Mouse (Mus musculus) hindbrain, embryonic 15.5 days (tissue): ENCODE measurements around the gene H1fnt. TPM values are rescaled to one million over a fixed set of nuclear protein-coding genes. Genes with fewer than 3 reads are reported as not detected.

Experiments
- ATAC-seq: fragments of 200-750 bp; cut with Nextera tagmentation; 2 replicates; pipeline ENCODE4 v1.8.0; 2017; ENCODE audit warnings: low read depth, moderate number of reproducible peaks, moderate TSS enrichment; ENCODE audit not compliant: low FRiP score
- H3K27ac ChIP-seq: fragments of 300-500 bp; sonication (generic); replicated peaks from 2 replicates; pipeline ENCODE4 v1.5.1; 2015; ENCODE audit warnings: mild to moderate bottlenecking, inconsistent platforms
- H3K27me3 ChIP-seq: fragments of 300-500 bp; sonication (generic); 2 replicates; pipeline ENCODE4 v1.6.1; 2015; ENCODE audit warnings: control low read depth, inconsistent platforms
- H3K36me3 ChIP-seq: fragments of 300-500 bp; sonication (generic); 2 replicates; pipeline ENCODE4 v1.6.1; 2015; ENCODE audit warnings: control low read depth, inconsistent platforms
- H3K4me1 ChIP-seq: fragments of 300-500 bp; sonication (generic); replicated peaks from 2 replicates; pipeline ENCODE4 v1.6.1; 2015; ENCODE audit warnings: control low read depth, inconsistent platforms
- H3K4me2 ChIP-seq: fragments of 300-500 bp; sonication (generic); 2 replicates; pipeline ENCODE4 v1.6.1; 2015; ENCODE audit warnings: moderate library complexity, mild to moderate bottlenecking, inconsistent platforms
- H3K4me3 ChIP-seq: fragments of 300-500 bp; sonication (generic); 2 replicates; pipeline ENCODE4 v1.5.1; 2015; ENCODE audit warnings: mild to moderate bottlenecking, inconsistent platforms
- H3K9ac ChIP-seq: fragments of 300-500 bp; sonication (generic); 2 replicates; pipeline ENCODE4 v1.6.1; 2015; ENCODE audit warnings: inconsistent platforms
- H3K9me3 ChIP-seq: fragments of 300-500 bp; sonication (generic); 2 replicates; pipeline ENCODE4 v1.6.1; 2016; ENCODE audit warnings: control low read depth, inconsistent platforms
- WGBS: fragments of 180-500 bp; shearing (Covaris S2); methylation state at CpG from one replicate; pipeline ENCODE4 v1.1.7; 2015; 5-methylcytosine and 5-hydroxymethylcytosine counted together
- polyA plus RNA-seq: library from polyadenylated mRNA; unstranded; fragments of >200 nt; fragmentation: Nextera tagmentation; extraction: Ambion mirVana; gene quantifications from 2 replicates; pipeline ENCODE4 v1.2.1, GENCODE M21; 2015

H1fnt gene
- polyA plus RNA-seq, 1 experiment from 2014 or later: not detected

DNA sequence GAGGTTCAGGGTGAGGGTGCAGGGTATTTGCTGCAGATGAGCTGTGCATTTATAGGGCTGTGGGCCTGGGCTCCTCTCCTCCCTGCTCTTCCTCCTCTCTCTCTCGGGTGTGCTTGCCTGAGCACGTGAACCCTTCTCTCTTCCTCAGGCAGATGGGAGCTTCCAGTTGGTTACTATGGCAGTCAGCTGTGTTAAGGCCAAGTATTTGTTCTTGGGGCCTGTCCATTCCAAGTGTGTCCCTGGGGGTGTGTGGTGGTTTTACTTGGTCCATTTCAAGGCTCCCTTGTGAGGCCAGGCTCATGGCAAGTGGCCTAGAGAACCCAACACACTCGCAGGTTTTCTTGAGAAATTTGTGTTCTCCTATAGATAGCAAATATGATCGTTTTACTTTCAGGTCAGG is 36.2 kb downstream of the H1fnt start, which contains the start of the genes Gm44579 and Olfr287:
Gene Gm44579 (minus strand): TSS at position 101 of the 400 bp plus-strand sequence.
Gene Olfr287 (minus strand): TSS at position 180 of the 400 bp plus-strand sequence.
- no peak within 1 kb of the TSS for H3K9ac ChIP-seq
- H3K4me2 ChIP-seq: no peak within 1 kb of the TSS
- no peak within 1 kb of the TSS for H3K27ac ChIP-seq
- no peaks in the 10 kb centered on the region for H3K36me3 ChIP-seq
- 68% methylated on average over 4 of the region's 4 CpGs for WGBS
- H3K27me3 ChIP-seq: no peaks in the 10 kb centered on the region
- no peak within 1 kb of the TSS for H3K4me3 ChIP-seq
- H3K9me3 ChIP-seq: no peaks in the 10 kb centered on the region
- H3K4me1 ChIP-seq: no peaks in the 10 kb centered on the region
- no peak for ATAC-seq

DNA sequence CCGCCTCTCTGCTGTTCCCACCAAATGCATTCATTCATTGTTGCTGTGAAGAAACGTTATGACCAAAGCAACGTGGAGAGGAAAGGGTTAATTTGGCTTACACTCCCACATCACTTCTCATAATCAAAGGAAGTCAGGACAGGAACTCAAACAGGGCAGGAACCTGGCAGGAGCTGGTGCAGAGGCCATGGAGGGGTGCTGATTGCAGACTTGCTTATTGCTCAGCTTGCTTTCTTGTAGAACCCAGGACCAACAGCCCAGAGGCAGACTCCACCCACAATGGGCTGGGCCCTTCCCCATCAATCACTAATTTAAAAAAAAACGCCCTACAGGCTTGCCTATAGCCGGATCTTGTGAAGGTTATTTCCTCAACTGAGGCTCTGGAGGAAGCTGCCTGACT is 43.0 kb downstream of the H1fnt start:
- Histone ChIP-seq H3K4me1 (no peaks in the 10 kb centered on the region), H3K9me3 (no peaks in the 10 kb centered on the region), H3K9ac (no peak overlapping the region), H3K4me3 (no peak overlapping the region), H3K27me3 (no peaks in the 10 kb centered on the region), H3K27ac (no peak overlapping the region), H3K4me2 (no peak overlapping the region), H3K36me3 (no peaks in the 10 kb centered on the region)
- 69% methylated on average over 5 of the region's 5 CpGs for WGBS
- ATAC-seq: no peak

DNA sequence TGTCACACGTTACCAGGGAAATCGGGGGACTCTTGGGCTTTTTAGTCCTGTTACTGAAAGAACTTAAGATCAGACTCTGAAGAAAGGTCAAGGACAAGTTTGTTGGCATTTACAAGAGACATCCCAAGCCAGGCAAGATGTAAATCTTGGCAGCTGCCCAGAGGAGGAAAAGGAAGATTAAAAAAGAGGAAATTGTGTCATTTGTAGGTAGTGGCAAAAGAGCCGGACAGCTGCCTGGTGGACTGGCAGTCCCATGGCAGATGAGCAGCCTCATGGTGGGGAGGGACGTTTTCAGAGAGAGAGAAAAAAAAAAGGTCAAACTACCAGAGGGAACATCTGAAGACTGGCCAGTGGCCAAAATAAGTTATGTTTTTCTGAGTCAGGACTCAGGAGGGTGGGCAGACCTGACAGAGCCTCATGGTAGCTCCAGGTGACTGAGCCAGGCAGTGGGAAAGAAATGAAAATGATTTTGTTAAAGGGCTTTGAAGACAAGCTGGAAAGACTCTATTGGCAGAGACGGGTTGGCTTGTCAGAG is 43.7 kb downstream of the H1fnt start:
- WGBS: 83% methylated on average over 5 of the region's 5 CpGs
- Histone ChIP-seq H3K27me3 (no peaks in the 10 kb centered on the region), H3K27ac (no peak overlapping the region), H3K36me3 (no peaks in the 10 kb centered on the region), H3K9me3 (no peaks in the 10 kb centered on the region), H3K4me3 (no peak overlapping the region), H3K4me1 (no peaks in the 10 kb centered on the region), H3K9ac (no peak overlapping the region), H3K4me2 (no peak overlapping the region)
- no peak for ATAC-seq

DNA sequence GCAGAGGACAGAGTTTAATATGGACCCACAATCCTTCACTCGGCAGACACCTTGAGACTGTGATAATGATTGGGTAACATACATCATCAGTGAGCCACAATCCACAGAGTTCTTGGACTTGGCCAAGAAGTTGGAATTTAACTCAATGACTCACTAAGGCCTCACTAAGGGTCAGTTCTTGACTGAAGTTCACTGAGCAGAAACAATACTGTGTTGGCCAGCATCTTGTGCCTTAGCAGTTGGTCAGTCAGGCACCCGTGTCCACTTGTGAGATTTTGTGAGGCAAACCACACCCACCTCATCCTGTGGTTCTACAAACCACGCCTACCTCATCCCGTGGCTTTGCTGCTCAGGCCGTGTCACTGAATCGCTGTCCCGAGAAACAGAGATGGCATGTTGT is 47.4 kb downstream of the H1fnt start:
- H3K4me1 ChIP-seq: no peaks in the 10 kb centered on the region
- H3K27me3 ChIP-seq: no peaks in the 10 kb centered on the region
- no peak for ATAC-seq
- 85% methylated on average over 7 of the region's 7 CpGs for WGBS
- H3K4me2 ChIP-seq: no peak overlapping the region
- no peak overlapping the region for H3K4me3 ChIP-seq
- no peak overlapping the region for H3K9ac ChIP-seq
- no peaks in the 10 kb centered on the region for H3K36me3 ChIP-seq
- no peak overlapping the region for H3K27ac ChIP-seq
- H3K9me3 ChIP-seq: no peaks in the 10 kb centered on the region

Other genes starting within 250 kb of the H1fnt start
- 87.6 and 90.0 TPM in 2 replicates for gene Pfkm, start 164.7 kb downstream of the H1fnt start, polyA plus RNA-seq
- 19.3 and 21.3 TPM in 2 replicates for gene Senp1, start 163.5 kb downstream of the H1fnt start, polyA plus RNA-seq
- gene Asb8, start 91.7 kb downstream of the H1fnt start, polyA plus RNA-seq: 58.4 and 60.7 TPM in 2 replicates
- 103 and 113 TPM in 2 replicates for gene Ccdc184, start 90.1 kb downstream of the H1fnt start, polyA plus RNA-seq
- gene Olfr288, start 61.8 kb downstream of the H1fnt start, polyA plus RNA-seq: not detected in 2 replicates
- not detected in 2 replicates for gene Gm44579, start 36.3 kb downstream of the H1fnt start, polyA plus RNA-seq
- 0.12 and 0.21 TPM in 2 replicates for gene Olfr287, start 36.2 kb downstream of the H1fnt start, polyA plus RNA-seq
- not detected in 2 replicates for gene Olfr286, start 22.8 kb downstream of the H1fnt start, polyA plus RNA-seq
- 10.9 and 11.7 TPM in 2 replicates for gene Zfp641, start 38.9 kb upstream of the H1fnt start, polyA plus RNA-seq
- gene Olfr285, start 60.1 kb upstream of the H1fnt start, polyA plus RNA-seq: not detected in 2 replicates
- gene Olfr284, start 83.7 kb upstream of the H1fnt start, polyA plus RNA-seq: not detected in 2 replicates
- not detected in 2 replicates for gene Olfr283, start 123.7 kb upstream of the H1fnt start, polyA plus RNA-seq
- not detected in 2 replicates for gene Olfr282, start 173.9 kb upstream of the H1fnt start, polyA plus RNA-seq
- not detected in 2 replicates for gene Olfr281, start 195.3 kb upstream of the H1fnt start, polyA plus RNA-seq
- gene OR5BS1P, start 212.6 kb upstream of the H1fnt start, polyA plus RNA-seq: not detected in 2 replicates
- not detected in 2 replicates for gene Lalba, start 225.4 kb upstream of the H1fnt start, polyA plus RNA-seq
- gene Olfr279, start 235.1 kb upstream of the H1fnt start, polyA plus RNA-seq: not detected in 2 replicates